Mouse (Mus musculus): Measurements from ENCODE around the gene Psen2. TPM values are rescaled to one million over a fixed set of nuclear protein-coding genes. Genes with fewer than 3 reads are reported as not detected.

Gene Psen2
- polyA plus RNA-seq, 1 experiment = 17.9 TPM

DNA sequence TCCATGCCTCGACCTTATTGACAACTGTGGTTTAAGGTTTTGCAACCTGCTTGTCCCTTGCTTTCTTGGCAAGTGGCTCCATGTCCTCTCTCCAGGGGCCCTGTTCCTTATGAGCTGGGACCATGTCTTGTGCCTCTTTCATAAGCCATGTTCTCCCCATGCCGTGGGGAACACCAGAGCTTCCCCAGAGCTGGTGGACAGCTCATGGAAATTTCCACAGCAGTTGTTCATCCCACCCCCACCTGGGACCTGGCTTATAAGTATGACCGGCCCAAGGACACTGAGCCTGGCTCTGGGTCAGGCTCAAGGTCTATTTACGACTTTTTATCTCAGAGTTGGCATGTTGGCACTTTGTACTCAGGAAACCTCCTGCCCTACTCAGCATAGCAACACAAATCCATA is 53.2 kb downstream of the Psen2 start:
- Histone ChIP-seq H3K27ac (replicated peaks; ENCODE audit: low read depth, low read length) (peak overlapping the region; percentile 68), H3K4me1 (ENCODE audit: control insufficient read depth, insufficient read depth, insufficient read length, low read length) (no peaks in the 10 kb centered on the region), H3K4me3 (ENCODE audit: insufficient read depth, low read depth, low read length) (no peak overlapping the region)

DNA sequence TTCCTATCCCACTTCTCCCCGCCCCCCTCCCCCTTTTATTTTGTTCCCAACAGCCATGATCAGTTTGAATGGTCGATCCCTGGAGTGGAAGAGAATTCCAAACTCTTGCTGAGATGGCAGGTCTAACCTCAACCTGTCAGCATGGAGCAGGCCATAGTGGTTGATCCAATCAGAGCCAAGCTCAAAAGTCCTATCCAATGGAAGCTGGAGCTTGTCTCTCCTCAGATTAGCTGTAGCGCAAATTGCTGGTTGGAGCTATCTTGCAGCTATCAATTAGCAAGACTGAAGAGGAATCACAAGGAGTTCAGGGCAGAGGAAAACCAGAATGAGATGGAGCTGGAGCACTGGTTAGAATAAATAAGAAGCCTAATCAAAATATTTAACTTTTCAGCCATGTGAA is 54.9 kb downstream of the Psen2 start:
- peak overlapping the region; percentile 69; the same call in 1 of the 2 replicates for H3K27ac ChIP-seq (replicated peaks; ENCODE audit: low read depth, low read length)
- H3K4me1 ChIP-seq (ENCODE audit: control insufficient read depth, insufficient read depth, insufficient read length, low read length) = no peaks in the 10 kb centered on the region
- no peak overlapping the region for H3K4me3 ChIP-seq (ENCODE audit: insufficient read depth, low read depth, low read length)

GRCm38 (mm10) chr1:180200722-180201121 is 62.5 kb downstream of the Psen2 start:
- H3K4me1 ChIP-seq (ENCODE audit: control insufficient read depth, insufficient read depth, insufficient read length, low read length) = no peaks in the 10 kb centered on the region; the same call in 1 of the 2 replicates
- no peak overlapping the region for H3K27ac ChIP-seq (replicated peaks; ENCODE audit: low read depth, low read length)

GRCm38 (mm10) chr1:180199715-180200050 is 63.6 kb downstream of the Psen2 start:
- no peaks in the 10 kb centered on the region; the same call in 1 of the 2 replicates for H3K4me1 ChIP-seq (ENCODE audit: control insufficient read depth, insufficient read depth, insufficient read length, low read length)
- H3K4me3 ChIP-seq (ENCODE audit: insufficient read depth, low read depth, low read length) = no peak overlapping the region
- H3K27ac ChIP-seq (replicated peaks; ENCODE audit: low read depth, low read length) = no peak overlapping the region

More at GRCm38 (mm10) chr1:180200722-180201121, 62.5 kb downstream of the Psen2 start:
- H3K4me3 ChIP-seq (ENCODE audit: insufficient read depth, low read depth, low read length) = no peak overlapping the region

DNA sequence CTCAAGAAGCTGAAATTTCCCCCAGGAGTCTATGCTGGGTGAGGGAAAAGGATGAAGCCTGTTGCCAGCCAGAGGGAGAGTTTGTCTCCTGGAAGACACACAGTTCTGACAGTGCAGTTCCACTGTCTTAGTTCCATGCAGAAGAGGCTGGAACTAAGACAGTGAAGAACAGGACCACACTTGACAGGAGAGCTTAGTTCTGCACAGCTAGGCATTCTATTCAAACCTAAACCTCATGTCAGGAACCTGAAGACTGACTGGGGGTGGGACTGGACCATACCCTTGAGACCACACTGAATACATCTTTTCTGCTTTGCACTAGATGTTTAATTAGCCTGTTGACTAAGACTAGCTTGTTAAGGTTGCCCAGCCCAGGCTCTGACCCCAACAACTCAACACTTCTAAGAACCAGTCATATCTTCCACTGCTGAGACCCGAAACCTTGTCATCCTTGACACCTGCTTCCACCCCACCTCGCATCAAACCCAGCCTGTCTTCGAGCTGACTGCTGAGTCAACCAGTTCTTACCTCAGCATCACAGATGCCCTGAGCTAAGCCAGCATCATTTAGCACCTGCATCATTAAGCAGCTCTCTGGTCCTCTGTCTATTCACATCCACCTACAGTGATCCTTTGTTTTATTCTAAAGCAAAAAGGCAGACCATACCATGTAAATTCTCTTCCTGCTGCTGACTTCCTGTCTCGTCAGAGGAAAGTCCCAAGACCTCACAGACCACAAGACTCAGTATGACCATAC is 64.1 kb downstream of the Psen2 start, which contains the start of gene Coq8a:
Gene Coq8a (minus strand): TSS at position 644 of the 756 bp plus-strand sequence.
- Histone ChIP-seq H3K4me1 (ENCODE audit: control insufficient read depth, insufficient read depth, insufficient read length, low read length) (no peaks in the 10 kb centered on the region; the same call in 1 of the 2 replicates), H3K4me3 (ENCODE audit: insufficient read depth, low read depth, low read length) (no peak within 1 kb of the TSS), H3K27ac (replicated peaks; ENCODE audit: low read depth, low read length) (no peak within 1 kb of the TSS)

DNA sequence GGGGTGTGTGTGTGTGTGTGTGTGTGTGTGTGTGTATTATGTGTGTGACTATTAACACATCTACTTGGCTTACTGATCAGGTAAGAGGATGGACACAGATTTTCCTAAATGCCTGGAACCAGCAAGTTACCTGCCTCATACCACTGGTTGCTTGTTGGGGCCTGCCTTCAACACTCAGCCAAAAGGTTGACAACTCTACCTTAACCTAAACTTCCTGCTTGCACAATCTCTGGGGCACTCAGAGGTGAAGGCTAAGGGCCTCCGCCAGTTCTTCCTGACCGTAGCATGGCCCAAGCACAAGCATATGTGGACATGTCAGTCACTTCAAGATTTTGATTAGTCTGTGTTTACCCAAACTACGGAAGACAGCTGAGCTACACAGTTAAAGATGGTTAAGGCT is 65.3 kb downstream of the Psen2 start:
- peak overlapping the region; percentile 63 for H3K27ac ChIP-seq (replicated peaks; ENCODE audit: low read depth, low read length)
- no peak overlapping the region for H3K4me3 ChIP-seq (ENCODE audit: insufficient read depth, low read depth, low read length)
- no peaks in the 10 kb centered on the region; the same call in 1 of the 2 replicates for H3K4me1 ChIP-seq (ENCODE audit: control insufficient read depth, insufficient read depth, insufficient read length, low read length)

DNA sequence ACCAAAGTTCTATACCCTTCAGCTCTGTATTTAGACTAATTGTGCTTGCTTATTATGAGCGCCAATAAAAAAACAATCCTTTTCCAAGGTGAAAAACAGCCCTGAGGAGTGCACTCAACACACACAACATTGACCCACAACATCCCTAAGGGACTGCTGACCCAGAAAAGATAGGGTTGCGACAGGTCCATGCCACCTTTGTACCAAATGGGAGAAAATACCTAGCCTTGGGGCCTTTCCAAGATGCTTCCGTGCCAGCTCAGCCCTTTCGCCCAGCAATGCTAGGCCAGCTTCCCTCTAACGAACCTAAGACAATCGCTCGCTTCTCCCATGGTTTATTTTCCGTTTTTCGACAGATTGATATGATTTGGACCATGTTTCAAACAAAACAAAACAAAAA is 66.7 kb downstream of the Psen2 start:
- Histone ChIP-seq H3K27ac (replicated peaks; ENCODE audit: low read depth, low read length) (peak overlapping the region; percentile 79), H3K4me1 (ENCODE audit: control insufficient read depth, insufficient read depth, insufficient read length, low read length) (no peaks in the 10 kb centered on the region; the same call in 1 of the 2 replicates), H3K4me3 (ENCODE audit: insufficient read depth, low read depth, low read length) (peak overlapping the region; percentile 46)

GRCm38 (mm10) chr1:180195703-180196381 is 67.4 kb downstream of the Psen2 start:
- peak overlapping the region; percentile 91 for H3K27ac ChIP-seq (replicated peaks; ENCODE audit: low read depth, low read length)
- H3K4me1 ChIP-seq (ENCODE audit: control insufficient read depth, insufficient read depth, insufficient read length, low read length) = no peaks in the 10 kb centered on the region; the same call in 1 of the 2 replicates
- H3K4me3 ChIP-seq (ENCODE audit: insufficient read depth, low read depth, low read length) = peak overlapping the region; percentile 76

DNA sequence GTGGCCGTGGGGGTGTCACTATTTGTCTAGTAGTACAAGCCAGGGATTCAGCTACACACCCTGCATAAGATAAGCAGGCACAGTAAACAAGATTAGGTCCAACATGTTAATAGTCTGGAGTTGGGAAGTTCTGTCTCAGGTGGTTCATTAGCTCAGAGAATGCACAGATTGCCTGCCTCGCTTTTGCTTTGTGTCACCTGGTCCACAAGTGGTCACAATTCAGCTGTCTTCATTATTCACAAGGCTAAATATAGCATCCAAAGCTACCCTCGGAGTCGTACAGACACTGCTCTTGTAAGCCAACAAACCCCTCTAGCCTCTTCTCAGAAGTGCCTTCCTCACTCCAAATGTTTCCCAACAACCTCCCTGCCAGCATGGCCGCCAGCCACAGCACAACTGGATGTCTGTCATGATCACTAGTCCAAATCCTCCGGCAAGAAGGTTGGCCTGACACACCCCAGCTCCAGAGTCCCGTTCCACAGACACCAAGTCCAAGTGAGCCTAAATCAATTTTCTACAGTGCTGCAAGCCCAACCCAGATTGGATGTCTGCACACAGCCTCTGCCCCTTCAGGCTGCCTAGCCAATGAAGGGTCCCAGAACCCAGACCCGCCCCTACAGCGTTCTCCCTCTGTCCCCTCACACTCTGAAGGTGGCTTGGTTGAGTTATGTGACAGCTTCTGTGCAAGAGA is 68.3 kb downstream of the Psen2 start:
- Histone ChIP-seq H3K27ac (replicated peaks; ENCODE audit: low read depth, low read length) (peak overlapping the region; percentile 91), H3K4me3 (ENCODE audit: insufficient read depth, low read depth, low read length) (peak overlapping the region; percentile 76), H3K4me1 (ENCODE audit: control insufficient read depth, insufficient read depth, insufficient read length, low read length) (no peaks in the 10 kb centered on the region; the same call in 1 of the 2 replicates)

- peak overlapping the region; percentile 91 for H3K27ac ChIP-seq (replicated peaks; ENCODE audit: low read depth, low read length)
Observed at GRCm38 (mm10) chr1:180194048-180194447, 69.2 kb downstream of the Psen2 start.

GRCm38 (mm10) chr1:180193391-180193935 is 69.8 kb downstream of the Psen2 start:
- Histone ChIP-seq H3K4me3 (ENCODE audit: insufficient read depth, low read depth, low read length) (peak overlapping the region; percentile 76), H3K4me1 (ENCODE audit: control insufficient read depth, insufficient read depth, insufficient read length, low read length) (no peaks in the 10 kb centered on the region; the same call in 1 of the 2 replicates), H3K27ac (replicated peaks; ENCODE audit: low read depth, low read length) (peak overlapping the region; percentile 91)

More at GRCm38 (mm10) chr1:180194048-180194447, 69.2 kb downstream of the Psen2 start:
- H3K4me1 ChIP-seq (ENCODE audit: control insufficient read depth, insufficient read depth, insufficient read length, low read length) = no peaks in the 10 kb centered on the region; the same call in 1 of the 2 replicates
- H3K4me3 ChIP-seq (ENCODE audit: insufficient read depth, low read depth, low read length) = peak overlapping the region; percentile 76

DNA sequence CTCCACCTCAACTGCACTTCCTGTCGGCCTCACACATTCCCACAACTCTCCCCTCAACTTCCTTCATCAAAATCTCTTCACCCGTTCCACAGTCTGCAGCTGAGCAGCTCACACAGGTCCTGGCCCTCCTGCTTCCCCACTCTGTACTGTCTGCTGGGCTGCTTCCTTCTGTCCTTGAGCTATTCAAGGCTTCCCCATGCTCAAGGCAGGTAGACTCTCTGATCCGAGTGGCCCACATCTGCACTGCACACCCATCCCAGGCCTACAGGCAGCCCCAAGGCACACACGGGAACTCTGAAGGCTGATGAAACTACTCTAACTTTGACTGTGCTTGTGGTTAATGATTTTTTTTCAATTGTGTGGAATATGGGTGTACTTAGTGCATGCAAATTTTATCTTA is 70.4 kb downstream of the Psen2 start:
- peak overlapping the region; percentile 89 for H3K27ac ChIP-seq (replicated peaks; ENCODE audit: low read depth, low read length)
- H3K4me3 ChIP-seq (ENCODE audit: insufficient read depth, low read depth, low read length) = peak overlapping the region; percentile 54

DNA sequence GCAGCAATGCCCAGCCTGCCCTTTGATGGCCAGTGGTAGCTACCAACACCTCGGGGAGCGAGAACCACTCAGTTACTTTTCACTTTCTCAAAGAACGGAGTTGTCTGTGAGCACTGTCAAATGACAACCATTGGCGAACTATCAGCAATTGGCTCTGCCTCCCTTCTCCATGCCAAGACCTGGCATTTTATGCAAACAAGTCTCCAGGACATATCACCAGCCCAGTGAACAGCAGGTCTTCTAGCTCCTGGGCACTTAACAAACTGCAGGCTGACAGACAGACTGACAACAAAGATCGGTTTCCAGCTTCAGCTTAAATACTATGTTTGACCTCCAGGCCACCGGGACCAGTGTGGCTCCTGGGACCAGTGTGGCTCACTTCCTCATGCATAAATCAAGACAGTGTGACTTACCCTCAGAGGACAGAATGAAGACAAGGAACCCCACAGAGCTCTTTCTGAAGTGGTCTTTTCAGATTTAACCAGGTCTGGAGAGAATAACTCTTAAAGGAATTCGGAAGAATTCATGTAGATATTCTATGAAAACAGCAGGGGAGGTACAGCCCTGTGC is 71.5 kb downstream of the Psen2 start:
- H3K4me1 ChIP-seq (ENCODE audit: control insufficient read depth, insufficient read depth, insufficient read length, low read length) = peaks cover 5% of the 10 kb centered on the region; the same call in 1 of the 2 replicates
- peak overlapping the region; percentile 54 for H3K4me3 ChIP-seq (ENCODE audit: insufficient read depth, low read depth, low read length)
- peak overlapping the region; percentile 89 for H3K27ac ChIP-seq (replicated peaks; ENCODE audit: low read depth, low read length)

More for the DNA sequence above, 70.4 kb downstream of the Psen2 start:
- peaks cover 2% of the 10 kb centered on the region; the same call in 1 of the 2 replicates for H3K4me1 ChIP-seq (ENCODE audit: control insufficient read depth, insufficient read depth, insufficient read length, low read length)

- Histone ChIP-seq H3K4me1 (ENCODE audit: control insufficient read depth, insufficient read depth, insufficient read length, low read length) (peaks cover 5% of the 10 kb centered on the region; the same call in 1 of the 2 replicates), H3K27ac (replicated peaks; ENCODE audit: low read depth, low read length) (peak overlapping the region; percentile 89), H3K4me3 (ENCODE audit: insufficient read depth, low read depth, low read length) (peak overlapping the region; percentile 54)
Observed at GRCm38 (mm10) chr1:180191112-180191511, 72.1 kb downstream of the Psen2 start.
